Mouse (Mus musculus) Patski (cell line): ENCODE measurements around the gene Gm20388. TPM values are rescaled to one million over a fixed set of nuclear protein-coding genes. Genes with fewer than 3 reads are reported as not detected.

ENCODE experiments used
- ATAC-seq: fragments of 100-300 bp; one replicate; pipeline ENCODE4 v1.8.0; 2021
- CTCF ChIA-PET: fragments of 350-600 bp; sonication (Branson Sonifier 250); formaldehyde crosslinking; loops from one replicate; lab custom pipeline; 2022; ENCODE audit warnings: inconsistent platforms; lab: Charles Lee
- POLR2A ChIA-PET: fragments of 350-600 bp; sonication (Branson Sonifier 250); formaldehyde crosslinking; loops from one replicate; lab custom pipeline; 2022; ENCODE audit warnings: antibody characterized with exemption, inconsistent platforms; lab: Charles Lee
- DNase-seq: peaks from one replicate; pipeline ENCODE4 v3.0.0-alpha.2; 2011; ENCODE audit warnings: low read depth, low spot score
- H3K27me3 ChIP-seq: fragments of 371-371 bp; one replicate; pipeline ENCODE4 v1.5.1; 2021
- CTCF ChIP-seq: fragments of 100-300 bp; IDR thresholded peaks from one replicate; pipeline ENCODE4 v1.5.1; 2021
- in situ Hi-C: fragments of 300-500 bp; cut with MboI; formaldehyde crosslinking; loops from 3 replicates; pipeline ENCODE4 v1.11.1; 2018; ENCODE audit warnings: low pct_unique_long_range_greater_than_20kb, mixed read lengths
- polyA plus RNA-seq: library from polyadenylated mRNA; unstranded; gene quantifications from one replicate; pipeline ENCODE4 v1.2.3, GENCODE M21; 2021

Gene Gm20388
- polyA plus RNA-seq, 1 experiment from 2014 or later: 86.7 TPM

DNA sequence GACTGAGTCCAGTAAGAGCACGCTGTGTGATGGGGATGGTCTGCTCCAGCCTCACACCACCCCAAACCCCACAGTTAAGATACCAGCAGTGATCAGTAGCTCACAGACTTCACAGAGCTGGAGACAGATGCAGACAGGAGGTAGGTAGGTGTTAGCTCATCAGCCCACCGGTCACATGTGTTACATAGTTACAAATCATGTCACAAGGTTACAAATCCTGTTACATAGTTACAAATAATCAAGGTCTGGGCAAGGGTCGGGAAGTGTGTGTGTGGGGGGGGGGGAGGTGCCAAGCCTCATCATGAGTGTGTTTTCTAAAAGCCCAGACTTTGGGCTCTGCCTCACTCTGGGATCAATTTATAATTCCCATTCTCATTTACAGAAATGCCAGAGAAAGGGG is 4450.3 kb downstream of the Gm20388 start:
- no peak for DNase-seq
- H3K27me3 ChIP-seq: peaks cover 2% of the 10 kb centered on the region
- TF ChIP-seq CTCF: no peak
- ATAC-seq: no peak
- in situ Hi-C loops: loop anchor here (25.0 kb wide), 1 partner anchor 549 kb away; the partner anchor contains the start of gene Rab4a
- ChIA-PET CTCF (no interaction called here), POLR2A (no interaction called here)

DNA sequence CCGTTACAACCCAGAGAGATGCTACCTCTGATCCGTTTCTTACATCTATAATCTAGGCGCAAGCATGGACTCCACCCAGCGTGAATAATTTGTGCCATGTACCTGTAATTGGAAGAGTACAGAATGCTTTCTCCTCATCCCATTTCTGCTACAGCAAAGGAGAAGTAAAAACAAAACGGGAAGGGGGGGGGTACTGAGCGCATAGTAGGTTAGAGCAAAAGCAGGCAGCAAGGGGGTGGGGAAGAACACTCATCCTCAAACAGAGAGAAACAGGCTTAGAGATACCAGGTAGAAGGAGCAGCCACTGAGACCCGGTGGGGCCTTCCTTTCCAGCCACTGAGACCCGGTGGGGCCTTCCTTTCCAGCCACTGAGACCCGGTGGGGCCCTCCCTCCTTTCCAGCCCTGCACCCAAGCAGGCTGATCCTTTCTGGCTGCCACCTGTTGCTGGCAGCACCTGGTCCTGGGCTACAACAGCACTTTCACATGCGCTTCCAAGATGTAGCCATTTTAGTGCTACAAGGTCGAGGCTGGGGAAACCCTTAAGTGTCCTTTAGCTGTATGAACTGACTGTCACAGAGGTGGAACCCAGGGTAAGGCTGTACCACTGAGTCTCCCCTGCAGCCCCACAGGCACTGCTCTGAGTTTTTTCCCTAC is 4451.3 kb downstream of the Gm20388 start:
- DNase-seq (no peak), ATAC-seq (no peak)
- in situ Hi-C loops: loop anchor here (25.0 kb wide), 1 partner anchor 550 kb away; the partner anchor contains the start of gene Rab4a
- TF ChIP-seq CTCF: no peak
- peaks cover 2% of the 10 kb centered on the region for H3K27me3 ChIP-seq
- CTCF ChIA-PET: no interaction called here
- POLR2A ChIA-PET: no interaction called here

DNA sequence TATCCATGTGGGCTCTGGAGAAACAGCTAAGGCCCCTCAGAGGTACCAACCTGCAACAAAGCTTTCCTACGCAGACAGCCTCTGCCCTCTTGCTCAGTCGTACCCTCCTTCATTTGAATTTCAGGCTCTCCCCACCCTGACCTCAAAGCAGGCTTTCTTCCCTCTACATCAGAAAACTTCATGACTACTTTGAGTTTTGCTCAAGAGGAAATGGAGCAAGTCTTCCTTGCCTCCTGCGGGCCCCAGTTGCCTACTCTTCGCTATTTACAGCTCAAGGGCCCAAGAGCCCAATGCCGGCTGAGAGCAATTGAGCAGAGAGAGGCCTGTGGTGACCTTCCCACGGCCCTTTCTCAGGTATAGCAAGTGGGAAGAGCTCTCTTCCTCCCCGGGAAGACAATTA is 4451.9 kb downstream of the Gm20388 start:
- TF ChIP-seq CTCF: no peak
- ATAC-seq: no peak
- H3K27me3 ChIP-seq: no peaks in the 10 kb centered on the region
- POLR2A ChIA-PET: no interaction called here
- CTCF ChIA-PET: no interaction called here
- in situ Hi-C loops: loop anchor here (25.0 kb wide), 1 partner anchor 550 kb away; the partner anchor contains the start of gene Rab4a
- no peak for DNase-seq

DNA sequence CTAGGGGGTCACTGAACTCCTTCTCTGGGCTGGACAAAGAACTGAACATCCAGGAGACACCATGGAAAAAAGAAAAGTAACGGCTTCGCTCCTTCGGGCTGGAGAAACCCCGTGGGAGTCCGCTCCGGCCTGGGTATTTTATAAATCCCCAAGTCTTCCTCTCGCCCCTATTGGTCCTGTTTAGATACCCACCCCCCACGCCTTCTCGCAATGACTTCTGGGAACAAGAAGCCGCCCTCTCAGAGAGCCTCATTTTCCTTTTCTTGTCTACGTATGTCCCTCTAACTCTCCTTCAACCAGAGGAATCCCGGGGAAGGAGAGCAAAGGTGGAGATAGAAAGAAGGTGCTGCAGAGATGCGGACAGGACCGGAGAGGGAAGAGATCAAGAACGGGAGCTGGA is 4452.7 kb downstream of the Gm20388 start:
- H3K27me3 ChIP-seq: no peaks in the 10 kb centered on the region
- no peak for ATAC-seq
- ChIA-PET CTCF (no interaction called here), POLR2A (interaction anchor here (0.6 kb wide), 1 partner anchor 43 kb away, joined by 3 read pairs; no protein-coding TSS in a partner anchor)
- in situ Hi-C loops: loop anchor here (25.0 kb wide), 1 partner anchor 551 kb away; the partner anchor contains the start of gene Rab4a
- no peak for TF ChIP-seq CTCF
- DNase-seq: no peak

DNA sequence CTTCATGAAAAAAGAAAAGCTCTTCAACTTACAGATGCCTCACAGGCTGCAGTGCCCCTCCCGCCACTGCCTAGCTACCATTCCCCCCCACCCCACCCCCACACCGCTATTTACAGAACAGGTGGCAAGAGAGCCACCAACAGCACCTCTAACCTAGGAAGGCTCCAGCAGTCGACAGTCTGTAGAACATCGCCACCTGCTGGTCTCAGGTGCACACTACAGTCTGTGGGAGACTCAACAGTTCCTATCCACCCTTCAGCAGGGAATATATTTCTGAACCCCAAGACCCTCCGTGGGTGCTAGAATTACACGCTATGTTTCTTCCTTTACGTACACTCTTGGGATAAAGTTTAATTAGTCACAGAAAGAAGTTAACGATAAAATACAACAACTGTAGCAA is 4457.6 kb downstream of the Gm20388 start:
- POLR2A ChIA-PET: no interaction called here
- in situ Hi-C loops: loop anchor here (25.0 kb wide), 1 partner anchor 556 kb away; the partner anchor contains the start of gene Rab4a
- DNase-seq (no peak), ATAC-seq (peak; percentile 26)
- TF ChIP-seq CTCF: no peak
- no peaks in the 10 kb centered on the region for H3K27me3 ChIP-seq
- CTCF ChIA-PET: interaction anchor here (0.8 to 1.7 kb wide), 6 partner anchors 9 to 444 kb away, joined by 3 to 5 read pairs (median 3); no protein-coding TSS in a partner anchor

DNA sequence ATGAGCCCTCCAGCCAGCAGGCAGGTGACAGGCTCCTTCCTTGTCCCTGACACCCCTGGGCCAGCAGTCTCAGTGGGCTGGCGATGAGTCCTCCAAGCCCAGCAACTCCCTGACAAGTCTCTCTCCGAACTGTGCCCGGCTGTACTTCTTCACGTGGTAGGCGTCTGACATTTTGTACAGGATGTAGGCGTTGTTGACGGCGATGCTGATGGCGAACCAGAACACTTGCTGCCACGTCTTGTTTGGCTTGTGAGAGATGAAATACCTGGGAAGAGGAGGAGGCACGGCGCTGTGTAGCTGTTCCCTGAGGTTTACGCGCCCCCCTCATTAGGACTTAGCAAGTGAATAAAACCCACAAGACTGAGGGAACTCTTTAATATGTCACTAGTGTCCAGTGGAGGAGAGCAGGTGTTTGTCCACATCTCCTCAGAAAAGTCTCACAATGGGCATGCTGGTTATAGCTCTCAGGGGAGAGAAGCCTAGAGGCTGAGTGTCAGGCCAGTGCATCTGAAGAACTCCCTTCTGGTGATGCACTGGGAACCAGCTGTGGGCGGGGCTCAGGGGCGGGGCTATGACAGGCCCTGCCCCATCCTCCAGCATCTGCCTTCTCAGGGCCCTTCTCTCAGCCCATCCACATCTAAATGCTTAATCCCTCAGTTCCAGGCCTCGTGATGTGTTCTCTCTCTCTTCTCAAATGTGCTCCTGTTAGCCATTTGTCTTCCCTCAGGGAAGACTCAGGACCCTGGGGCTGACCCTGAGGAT is 4460.0 kb downstream of the Gm20388 start:
- CTCF ChIA-PET: no interaction called here
- in situ Hi-C loops: loop anchor here (25.0 kb wide), 1 partner anchor 558 kb away; the partner anchor contains the start of gene Rab4a

DNA sequence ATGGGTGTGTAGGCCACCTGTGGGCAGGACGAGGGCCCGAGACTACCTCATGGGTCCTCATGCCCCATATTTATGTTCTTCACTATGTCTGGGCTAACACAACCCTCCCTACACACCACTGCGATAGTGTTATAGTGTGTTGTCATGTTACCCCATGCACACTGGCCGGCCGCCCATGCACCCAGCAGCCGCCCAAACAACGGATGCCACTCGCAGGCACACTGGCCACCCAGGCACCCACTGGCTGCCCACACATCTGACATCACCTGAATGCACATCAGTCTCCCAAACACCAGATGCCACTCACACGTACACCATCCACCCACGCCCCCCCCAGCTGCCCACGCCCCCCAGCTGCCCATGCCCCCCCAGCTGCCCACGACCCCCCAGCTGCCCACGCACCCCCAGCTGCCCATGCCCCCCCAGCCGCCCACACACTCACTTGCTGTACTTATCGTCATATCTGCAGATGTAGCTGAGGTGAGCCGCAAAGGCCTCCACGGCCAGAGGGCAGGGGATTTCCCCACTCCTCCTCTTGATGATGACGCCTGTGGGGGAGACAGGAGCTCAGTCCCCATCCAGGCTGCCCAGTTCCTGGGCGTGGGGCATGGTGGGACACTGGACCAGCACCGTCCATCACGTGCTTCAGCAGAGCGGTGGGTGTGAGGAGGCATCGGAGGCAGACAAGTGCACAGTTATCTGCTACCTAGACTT is 4460.9 kb downstream of the Gm20388 start:
- H3K27me3 ChIP-seq: no peaks in the 10 kb centered on the region
- no peak for DNase-seq
- in situ Hi-C loops: loop anchor here (25.0 kb wide), 1 partner anchor 559 kb away; the partner anchor contains the start of gene Rab4a
- ChIA-PET CTCF (no interaction called here), POLR2A (no interaction called here)
- ATAC-seq: no peak
- no peak for TF ChIP-seq CTCF

More for the DNA sequence above, 4460.0 kb downstream of the Gm20388 start:
- TF ChIP-seq CTCF: no peak
- POLR2A ChIA-PET: no interaction called here
- DNase-seq (no peak), ATAC-seq (no peak)
- no peaks in the 10 kb centered on the region for H3K27me3 ChIP-seq

DNA sequence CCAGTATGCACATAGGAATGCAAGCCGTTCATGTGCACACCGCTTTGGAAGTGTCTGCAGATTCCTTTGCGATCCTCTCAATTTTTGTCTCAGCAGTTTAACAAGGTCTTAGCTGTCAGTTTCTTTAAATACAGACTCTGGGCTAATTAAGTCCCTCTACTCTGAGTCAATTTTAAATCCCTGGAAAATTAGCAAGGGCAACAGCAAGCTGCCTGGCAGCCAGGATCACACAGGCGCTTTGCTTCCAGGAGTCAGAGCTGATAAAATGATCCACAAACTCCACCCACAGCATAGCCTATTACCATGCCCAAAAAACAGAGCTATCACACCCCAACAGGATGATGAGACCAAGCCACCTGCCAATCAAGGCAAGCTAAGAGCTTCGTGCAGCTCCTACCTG is 4463.1 kb downstream of the Gm20388 start:
- DNase-seq (no peak), ATAC-seq (no peak)
- in situ Hi-C loops: loop anchor here (25.0 kb wide), 1 partner anchor 561 kb away; the partner anchor contains the start of gene Rab4a
- H3K27me3 ChIP-seq: no peaks in the 10 kb centered on the region
- TF ChIP-seq CTCF: no peak
- POLR2A ChIA-PET: no interaction called here
- CTCF ChIA-PET: no interaction called here

DNA sequence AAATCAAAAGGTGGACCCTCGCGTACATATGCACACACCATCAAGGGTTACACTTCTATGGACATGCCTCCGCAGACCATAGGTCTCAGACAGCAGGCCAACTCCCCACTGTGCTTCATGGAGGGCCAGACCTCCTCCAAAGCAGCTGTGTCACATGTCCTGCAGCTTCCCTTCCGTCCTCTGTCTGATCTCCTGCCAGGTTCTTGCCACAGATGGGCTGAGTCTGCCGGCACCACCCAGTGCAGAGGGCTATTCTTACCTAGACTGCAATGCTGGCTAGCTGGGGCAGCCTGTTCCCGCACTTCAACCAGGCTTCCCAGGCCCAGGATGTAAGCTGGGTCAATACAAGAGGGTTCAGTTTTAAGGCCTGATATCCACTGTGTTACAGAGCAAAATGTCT is 4464.5 kb downstream of the Gm20388 start:
- no peak for TF ChIP-seq CTCF
- DNase-seq (no peak), ATAC-seq (no peak)
- ChIA-PET CTCF (no interaction called here), POLR2A (no interaction called here)
- H3K27me3 ChIP-seq: no peaks in the 10 kb centered on the region
- in situ Hi-C loops: no loop called here

DNA sequence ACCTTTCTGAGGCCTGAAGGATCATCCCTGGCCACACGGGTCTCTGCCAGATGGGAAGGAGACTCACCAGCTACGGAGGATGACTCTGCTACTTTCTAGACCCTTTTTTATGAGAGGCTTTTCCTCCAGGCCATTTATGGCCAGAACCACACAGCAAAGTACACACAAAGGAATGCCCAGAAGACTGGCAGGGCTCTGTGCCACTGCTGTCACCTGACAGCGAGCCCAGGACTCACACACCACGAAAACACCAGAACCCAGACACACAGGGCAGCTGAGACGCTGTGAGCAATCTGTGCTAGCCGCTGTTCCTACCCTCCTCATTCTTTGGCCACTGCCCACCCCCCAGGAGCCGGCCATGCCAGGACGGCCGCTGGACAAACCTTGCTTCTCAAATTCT is 4465.1 kb downstream of the Gm20388 start:
- CTCF ChIA-PET: interaction anchor here (1.2 kb wide), 1 partner anchor 23 kb away, joined by 3 read pairs; no protein-coding TSS in a partner anchor
- no peaks in the 10 kb centered on the region for H3K27me3 ChIP-seq
- POLR2A ChIA-PET: no interaction called here
- no peak for TF ChIP-seq CTCF
- no peak for DNase-seq
- ATAC-seq: peak; percentile 32
- in situ Hi-C loops: no loop called here
